Mouse (Mus musculus): ENCODE results near the gene Npas2.

Npas2 gene

GRCm38 (mm10) chr1:39332456-39332855, 138.9 kb downstream of the Npas2 start:
- DNase-seq (ENCODE audit: low spot score in 2 of 2): no peak

GRCm38 (mm10) chr1:39335561-39336196, 142.1 kb downstream of the Npas2 start:
- no peak for DNase-seq (ENCODE audit: low spot score in 2 of 2)

- no peak for DNase-seq (ENCODE audit: low spot score in 2 of 2)
Measured at GRCm38 (mm10) chr1:39336788-39337187, 143.3 kb downstream of the Npas2 start.

GRCm38 (mm10) chr1:39338831-39339230, 145.3 kb downstream of the Npas2 start:
- no peak for DNase-seq (ENCODE audit: low spot score in 2 of 2)

- no peak for DNase-seq (ENCODE audit: low spot score in 2 of 2)
Measured at GRCm38 (mm10) chr1:39339455-39339854, 145.9 kb downstream of the Npas2 start.

GRCm38 (mm10) chr1:39340156-39340555, 146.6 kb downstream of the Npas2 start:
- DNase-seq (ENCODE audit: low spot score in 2 of 2): no peak

GRCm38 (mm10) chr1:39340647-39341046, 147.1 kb downstream of the Npas2 start:
- DNase-seq (ENCODE audit: low spot score in 2 of 2): no peak

- DNase-seq (ENCODE audit: low spot score in 2 of 2): no peak
Measured at GRCm38 (mm10) chr1:39341807-39342206, 148.3 kb downstream of the Npas2 start.

GRCm38 (mm10) chr1:39343242-39343641, 149.7 kb downstream of the Npas2 start:
- DNase-seq (ENCODE audit: low spot score in 2 of 2): no peak

GRCm38 (mm10) chr1:39344981-39345600, 151.6 kb downstream of the Npas2 start:
- no peak for DNase-seq (ENCODE audit: low spot score in 2 of 2)

GRCm38 (mm10) chr1:39349001-39349400, 155.5 kb downstream of the Npas2 start:
- peak in 1 of 2 experiments; percentile 28 for DNase-seq (ENCODE audit: low spot score in 2 of 2)

GRCm38 (mm10) chr1:39349427-39349826, 155.9 kb downstream of the Npas2 start:
- DNase-seq (ENCODE audit: low spot score in 2 of 2): no peak

- no peak for DNase-seq (ENCODE audit: low spot score in 2 of 2)
Measured at GRCm38 (mm10) chr1:39361754-39362514, 168.4 kb downstream of the Npas2 start.

GRCm38 (mm10) chr1:39362515-39362893, 169.0 kb downstream of the Npas2 start:
- DNase-seq (ENCODE audit: low spot score in 2 of 2): no peak

GRCm38 (mm10) chr1:39365562-39365961, 172.0 kb downstream of the Npas2 start:
- no peak for DNase-seq (ENCODE audit: low spot score in 2 of 2)

- no peak for DNase-seq (ENCODE audit: low spot score in 2 of 2)
Measured at GRCm38 (mm10) chr1:39367045-39367444, 173.5 kb downstream of the Npas2 start.

- peak; percentile 98 to 100 for DNase-seq (ENCODE audit: low spot score in 2 of 2)
Measured at GRCm38 (mm10) chr1:39367601-39368266, 174.2 kb downstream of the Npas2 start, which contains the start of gene Rpl31. Gene Rpl31, plus strand, starts transcription at chr1:39367842.

- DNase-seq (ENCODE audit: low spot score in 2 of 2): no peak
Measured at GRCm38 (mm10) chr1:39368267-39368841, 174.8 kb downstream of the Npas2 start.

- DNase-seq (ENCODE audit: low spot score in 2 of 2): no peak
Measured at GRCm38 (mm10) chr1:39370431-39370830, 176.9 kb downstream of the Npas2 start.

- DNase-seq (ENCODE audit: low spot score in 2 of 2): no peak
Measured at GRCm38 (mm10) chr1:39372220-39372843, 178.8 kb downstream of the Npas2 start.

- DNase-seq (ENCODE audit: low spot score in 2 of 2): no peak
Measured at GRCm38 (mm10) chr1:39373378-39373777, 179.8 kb downstream of the Npas2 start.

All from urinary bladder, adult 18-20 months (tissue).